Mouse (Mus musculus) cerebral cortex, adult 2 months (tissue): ENCODE results near the gene Rtn1.

Experiments used
- WGBS: fragments of 180-500 bp; shearing (Covaris S2); methylation state at CpG from one replicate; pipeline ENCODE4 v1.1.7; 2018; 5-methylcytosine and 5-hydroxymethylcytosine counted together

Gene Rtn1

DNA sequence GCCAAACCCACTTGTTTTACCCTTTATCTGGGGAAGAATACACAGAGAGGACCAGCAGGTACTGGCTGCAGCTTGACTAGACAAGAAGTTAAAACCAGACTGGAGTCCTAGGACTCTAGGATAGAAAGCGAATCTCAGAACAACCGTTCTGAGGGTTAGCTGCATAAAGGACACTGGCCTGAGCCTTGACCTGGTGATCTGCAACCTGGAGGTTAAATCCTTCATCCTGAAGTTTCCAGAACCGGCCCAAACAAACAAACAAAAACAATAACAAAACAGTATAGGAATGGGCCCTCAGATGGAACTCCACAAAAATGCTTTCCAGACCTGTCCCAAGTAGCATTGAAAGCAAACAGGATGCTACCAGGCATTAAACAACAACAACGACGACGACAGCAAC, at the start of gene Rtn1:
Gene Rtn1, minus strand, starts transcription at position 101 of the 400 bp plus-strand sequence.
- WGBS = 46% methylated on average over 6 of the region's 6 CpGs

DNA sequence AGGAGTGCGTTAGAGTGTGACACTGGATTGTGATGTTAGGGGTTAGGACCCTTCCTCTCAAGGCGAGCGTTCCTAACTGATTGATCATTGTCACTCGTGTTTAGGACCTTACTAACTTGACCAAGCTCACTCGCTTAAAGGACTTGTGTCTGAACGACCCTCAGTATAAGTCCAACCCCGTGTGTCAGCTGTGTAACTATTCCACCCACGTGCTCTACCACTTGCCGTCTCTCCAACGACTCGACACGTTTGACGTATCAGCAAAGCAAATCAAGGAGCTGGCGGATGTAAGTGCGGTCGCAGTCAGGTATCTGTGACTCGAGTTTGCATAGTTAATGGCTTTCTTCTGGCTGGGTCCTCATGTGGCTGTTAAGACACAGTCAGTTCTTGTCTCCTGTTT, 45.1 kb upstream of the Rtn1 start:
- 85% methylated on average over 17 of the region's 17 CpGs for WGBS

GRCm38 (mm10) chr12:72441839-72442576, 33.2 kb upstream of the Rtn1 start, which contains the start of gene Lrrc9:
Gene Lrrc9, plus strand, starts transcription at chr12:72441866.
- WGBS = 6% methylated on average over 31 of the region's 31 CpGs

- WGBS = 47% methylated on average over 6 of the region's 6 CpGs
These were observed 30.2 kb upstream of the Rtn1 start for GRCm38 (mm10) chr12:72438961-72439480.

GRCm38 (mm10) chr12:72437676-72438341, 29.0 kb upstream of the Rtn1 start:
- WGBS = 47% methylated on average over 10 of the region's 10 CpGs

DNA sequence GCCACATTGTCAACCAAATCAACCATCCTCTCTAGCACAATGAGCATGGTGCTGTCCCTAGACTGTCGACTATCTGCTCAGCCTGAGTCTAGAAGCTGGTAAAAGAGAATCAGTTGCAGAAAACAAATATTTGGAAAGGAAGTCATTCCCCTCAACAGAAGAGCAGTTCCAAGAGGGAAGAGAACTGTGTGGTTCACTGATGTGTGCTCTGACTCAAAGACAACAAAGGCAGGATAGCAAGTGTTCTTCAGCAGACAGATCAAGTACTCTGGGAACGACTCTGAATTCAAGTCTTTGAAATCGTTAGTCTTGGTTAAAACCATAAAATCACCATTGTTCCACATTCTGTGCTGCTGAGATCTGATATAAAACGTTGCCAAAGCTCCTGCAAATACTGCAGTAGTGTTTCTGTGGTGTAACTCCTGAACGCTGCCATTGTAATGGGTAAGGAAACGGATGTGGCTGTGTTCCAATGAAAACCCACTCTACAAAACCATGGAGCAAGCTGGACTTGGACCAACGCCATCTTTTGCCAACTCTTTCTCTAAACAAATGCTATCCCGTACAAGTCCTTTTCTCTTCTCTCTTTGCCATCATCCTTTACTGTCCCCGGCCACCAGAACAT, 24.5 kb upstream of the Rtn1 start:
- 39% methylated on average over 9 of the region's 9 CpGs for WGBS

DNA sequence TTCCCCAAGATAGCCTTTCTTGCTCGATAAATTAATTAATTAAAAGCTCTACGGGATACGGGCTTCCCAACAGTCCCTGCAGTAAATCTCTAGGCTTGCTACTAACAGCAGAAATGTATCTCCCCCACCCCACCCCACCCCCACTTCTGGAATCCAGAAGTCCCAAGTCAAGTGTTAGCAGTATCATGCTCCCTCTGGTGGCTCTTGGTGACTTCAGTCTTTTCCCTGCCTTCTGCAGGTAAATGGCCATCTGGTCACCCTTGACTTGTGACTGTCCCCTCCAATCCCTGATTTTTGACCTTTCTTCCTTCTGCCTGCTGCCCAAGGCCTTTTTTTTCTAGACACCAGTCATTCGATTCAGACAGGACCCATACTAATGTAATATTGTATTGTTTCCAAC, 23.4 kb upstream of the Rtn1 start:
- 85% methylated on average over 4 of the region's 4 CpGs for WGBS

DNA sequence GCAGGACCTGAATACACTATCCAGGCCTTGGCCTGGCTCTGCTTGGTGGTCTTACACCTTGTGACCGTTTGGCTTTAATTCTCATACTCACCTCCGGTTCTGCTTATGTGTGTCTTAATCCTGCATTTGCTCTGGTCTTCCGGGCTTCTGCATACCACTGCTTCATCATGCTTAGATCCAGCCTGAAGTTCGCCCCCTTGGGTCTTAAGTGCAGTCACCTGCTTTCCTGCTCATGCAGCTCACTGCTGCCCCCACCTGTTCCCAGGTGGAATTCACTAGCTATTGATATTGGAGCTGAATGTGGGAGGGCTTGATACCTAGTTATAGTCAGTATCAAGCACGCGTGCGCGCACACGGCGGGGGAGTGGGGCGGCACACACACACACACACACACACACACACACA, 18.9 kb upstream of the Rtn1 start:
- WGBS = 22% methylated on average over 11 of the region's 11 CpGs

GRCm38 (mm10) chr12:72422681-72423080, 13.8 kb upstream of the Rtn1 start:
- whole genome bisulfite sequencing = 75% methylated on average over 4 of the region's 4 CpGs

DNA sequence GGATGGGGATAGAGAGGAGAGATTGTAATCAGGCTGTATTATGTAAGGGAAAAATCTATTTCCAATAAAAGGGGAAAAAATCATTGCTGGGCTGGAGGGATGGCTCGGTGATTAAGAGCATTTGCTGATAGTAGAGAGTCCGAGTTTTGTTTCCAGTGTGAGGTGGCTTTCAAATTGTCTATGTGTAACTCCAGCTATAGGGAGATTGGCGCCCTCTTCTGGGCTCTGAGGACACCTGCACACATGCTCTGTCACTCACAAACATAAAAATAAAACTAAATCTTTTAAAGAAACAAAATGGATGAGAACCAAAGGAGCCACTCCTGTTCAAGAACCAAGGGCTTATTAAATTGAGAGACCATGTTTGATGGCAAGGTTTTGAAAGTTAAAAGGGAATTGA, 8.9 kb upstream of the Rtn1 start:
- WGBS = 34% methylated on average over 3 of the region's 3 CpGs

DNA sequence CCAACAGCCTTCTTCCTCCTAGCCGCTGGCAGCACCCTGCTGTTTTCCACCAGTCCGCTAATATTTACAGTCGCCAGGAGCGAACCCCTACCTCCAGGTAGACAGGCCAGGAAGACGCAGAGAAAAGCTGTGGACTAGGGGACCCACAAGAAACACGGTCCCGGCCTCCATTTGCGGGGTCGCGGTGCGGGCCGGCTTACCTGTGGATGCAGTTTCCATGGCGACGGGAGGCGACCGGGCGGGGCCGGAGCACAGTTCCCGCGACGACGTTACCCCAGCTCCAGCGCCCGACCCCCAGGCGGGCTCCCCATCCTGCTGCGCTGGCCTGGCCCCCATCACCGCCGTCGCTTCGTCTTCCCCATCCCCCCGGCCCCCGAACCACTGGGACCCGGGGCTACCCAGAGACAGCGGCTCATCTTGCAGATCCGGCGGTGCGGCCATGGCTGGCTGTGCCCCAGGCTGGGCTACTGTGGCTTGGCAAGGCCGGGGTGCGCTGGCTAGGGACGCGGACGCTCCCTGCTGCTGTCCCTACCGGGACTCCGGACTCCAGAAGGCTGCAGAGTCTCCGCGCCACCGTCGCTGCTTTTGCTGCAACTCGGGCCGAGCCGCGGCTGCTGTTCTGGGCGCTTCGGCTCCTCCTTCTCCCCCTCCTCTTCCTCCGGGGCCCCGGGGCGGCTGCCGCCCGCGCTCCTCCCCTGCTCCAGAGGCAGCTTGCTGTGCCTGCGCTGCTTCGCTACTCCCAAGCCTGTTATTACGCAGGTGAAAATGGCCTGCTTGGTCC, 553 bp downstream of the Rtn1 start:
- WGBS = under 1% methylated on average over 63 of the region's 63 CpGs

GRCm38 (mm10) chr12:72407721-72408110, 1.1 kb downstream of the Rtn1 start:
- 2% methylated on average over 17 of the region's 17 CpGs for WGBS

GRCm38 (mm10) chr12:72407146-72407545, 1.7 kb downstream of the Rtn1 start:
- WGBS = 14% methylated on average over 11 of the region's 11 CpGs

GRCm38 (mm10) chr12:72405031-72405430, 3.8 kb downstream of the Rtn1 start:
- 43% methylated on average over 5 of the region's 5 CpGs for WGBS

DNA sequence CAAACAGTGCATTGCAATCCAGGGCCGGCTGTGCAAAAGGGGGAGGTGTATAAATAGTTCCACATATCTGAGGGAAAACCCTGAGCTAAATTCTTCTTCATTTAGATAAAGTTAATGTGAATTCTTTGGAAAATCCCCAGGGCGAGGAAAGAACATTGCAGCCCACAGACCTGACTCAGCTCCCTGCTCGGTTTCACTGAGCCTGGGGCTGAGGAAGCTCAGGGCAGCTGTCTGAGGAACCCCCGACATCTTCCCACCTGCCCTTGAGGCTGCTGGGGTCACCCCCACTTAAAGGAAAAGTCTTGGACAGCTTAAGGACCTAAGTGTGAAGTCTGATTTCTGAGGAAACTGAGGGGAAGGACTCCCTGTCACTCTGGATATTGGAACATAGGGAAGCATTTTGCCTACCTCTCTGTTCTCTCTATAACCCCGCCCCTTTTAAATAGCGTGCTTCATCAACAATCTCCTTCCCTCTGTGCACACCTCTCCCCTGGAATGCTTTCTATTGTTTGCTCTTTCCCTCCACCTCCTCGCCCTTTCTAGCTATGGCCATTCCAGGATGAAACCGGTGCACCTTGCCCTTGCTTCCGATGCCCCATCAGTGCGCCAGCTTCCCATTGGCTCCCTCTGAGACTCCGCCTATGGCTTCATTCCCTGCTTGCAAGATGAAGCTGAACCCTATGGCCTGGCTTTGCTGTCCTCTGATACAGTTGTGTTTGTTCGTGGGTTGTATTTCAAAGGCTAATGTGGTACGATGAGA, 15.6 kb downstream of the Rtn1 start:
- WGBS = 59% methylated on average over 13 of the region's 13 CpGs

GRCm38 (mm10) chr12:72390346-72390745, 18.5 kb downstream of the Rtn1 start:
- 79% methylated on average over 2 of the region's 2 CpGs for WGBS

GRCm38 (mm10) chr12:72389377-72390103, 19.3 kb downstream of the Rtn1 start:
- 52% methylated on average over 14 of the region's 14 CpGs for WGBS

- 83% methylated on average over 5 of the region's 5 CpGs for WGBS
These were observed 20.0 kb downstream of the Rtn1 start for GRCm38 (mm10) chr12:72388835-72389234.

DNA sequence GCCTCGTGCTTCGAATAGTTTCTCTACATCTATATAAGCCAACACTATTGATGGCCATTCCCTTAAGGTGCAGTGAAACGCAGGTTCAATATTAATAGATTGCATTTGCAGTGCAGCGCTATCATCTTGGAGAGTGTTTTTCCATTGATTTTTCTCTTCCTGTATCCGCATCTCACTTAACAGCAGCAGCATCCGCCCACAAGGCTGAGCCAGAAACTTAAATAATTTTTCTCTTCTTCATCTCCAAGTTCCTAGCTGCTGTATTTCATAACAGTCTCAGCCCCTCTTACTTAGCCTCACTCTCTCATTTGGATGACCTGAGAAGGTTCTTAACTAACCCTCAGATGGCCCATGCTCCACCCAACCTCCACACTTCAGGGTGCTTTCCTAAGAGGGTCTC, 20.7 kb downstream of the Rtn1 start:
- WGBS = 58% methylated on average over 6 of the region's 6 CpGs

- WGBS = 51% methylated on average over 5 of the region's 5 CpGs
These were observed 32.5 kb downstream of the Rtn1 start for GRCm38 (mm10) chr12:72376309-72376708.
